Mouse (Mus musculus): Measurements from ENCODE around the gene Golph3l.
A peak's percentile ranks its signal among the peaks of the same experiment; 100 is the strongest.

Gene Golph3l

GRCm38 (mm10) chr3:95655437-95655836 lies 66.7 kb downstream of the Golph3l start:
- DNase-seq (ENCODE audit: low spot score): no peak

DNA sequence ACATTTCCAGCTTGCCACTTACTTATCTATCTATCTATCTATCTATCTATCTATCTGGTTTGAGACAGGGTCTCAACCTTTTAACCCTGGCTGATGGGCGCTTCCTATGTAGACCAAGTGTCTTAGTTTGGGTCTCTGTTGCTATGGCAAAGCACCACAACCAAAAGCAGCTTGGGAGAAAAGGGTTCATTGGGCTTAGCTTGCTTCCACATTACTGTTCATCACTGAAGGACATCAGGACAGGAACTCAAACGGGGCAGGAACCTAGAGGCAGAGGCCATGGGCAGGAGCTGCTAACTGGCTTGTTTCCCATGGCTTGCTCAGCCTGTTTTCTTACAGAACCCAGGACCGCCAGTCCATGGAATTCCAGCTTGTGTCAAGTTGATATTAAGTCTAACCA lies 68.4 kb downstream of the Golph3l start:
- no peak for DNase-seq (ENCODE audit: low spot score)

GRCm38 (mm10) chr3:95657711-95658110 lies 69.0 kb downstream of the Golph3l start:
- DNase-seq (ENCODE audit: low spot score): no peak

GRCm38 (mm10) chr3:95658236-95658867 lies 69.6 kb downstream of the Golph3l start, which contains the start of gene Mcl1:
Gene Mcl1 (plus strand): TSS chr3:95658788.
- DNase-seq (ENCODE audit: low spot score): peak; percentile 94

- DNase-seq (ENCODE audit: low spot score): peak; percentile 83
These were observed 70.4 kb downstream of the Golph3l start for GRCm38 (mm10) chr3:95658868-95659712.

GRCm38 (mm10) chr3:95659948-95660347 lies 71.2 kb downstream of the Golph3l start:
- no peak for DNase-seq (ENCODE audit: low spot score)

- no peak for DNase-seq (ENCODE audit: low spot score)
These were observed 72.2 kb downstream of the Golph3l start for GRCm38 (mm10) chr3:95660788-95661478.

- no peak for DNase-seq (ENCODE audit: low spot score)
These were observed 73.4 kb downstream of the Golph3l start for GRCm38 (mm10) chr3:95661945-95662715.

DNA sequence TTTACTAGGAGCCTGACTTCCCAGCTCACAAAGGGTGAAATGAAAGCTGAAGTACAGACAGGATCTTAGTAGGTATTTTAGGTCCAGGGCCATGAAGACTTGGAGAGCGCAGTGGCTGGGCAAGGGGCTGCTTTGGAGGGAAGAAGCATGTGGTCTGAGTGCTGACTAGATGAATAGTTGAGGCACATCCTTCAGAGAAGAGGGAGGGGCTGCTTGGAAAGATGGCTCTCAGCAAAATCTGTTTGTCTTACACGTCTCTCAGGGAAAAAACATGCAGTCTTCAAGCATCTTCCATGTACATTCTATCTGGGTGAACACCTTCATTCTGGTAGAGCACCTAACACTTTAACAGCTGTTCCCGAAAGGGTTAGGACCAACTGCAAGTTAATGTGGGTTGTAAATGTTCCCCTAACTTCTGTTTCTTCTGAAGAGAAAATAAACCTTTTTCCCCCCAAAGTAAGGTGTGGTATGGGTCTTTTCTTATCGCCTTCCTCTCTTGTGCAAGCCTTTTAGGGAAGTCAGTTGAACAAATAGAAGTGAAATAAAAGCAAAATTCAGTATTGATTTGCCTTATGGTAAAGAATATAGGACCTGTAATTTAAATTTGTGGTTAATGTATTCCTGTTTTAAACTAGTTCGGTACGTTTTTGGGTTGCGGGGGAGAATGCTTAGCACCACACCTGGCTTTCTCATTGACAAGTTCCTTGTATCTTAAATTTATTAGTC lies 74.2 kb downstream of the Golph3l start:
- no peak for DNase-seq (ENCODE audit: low spot score)

DNA sequence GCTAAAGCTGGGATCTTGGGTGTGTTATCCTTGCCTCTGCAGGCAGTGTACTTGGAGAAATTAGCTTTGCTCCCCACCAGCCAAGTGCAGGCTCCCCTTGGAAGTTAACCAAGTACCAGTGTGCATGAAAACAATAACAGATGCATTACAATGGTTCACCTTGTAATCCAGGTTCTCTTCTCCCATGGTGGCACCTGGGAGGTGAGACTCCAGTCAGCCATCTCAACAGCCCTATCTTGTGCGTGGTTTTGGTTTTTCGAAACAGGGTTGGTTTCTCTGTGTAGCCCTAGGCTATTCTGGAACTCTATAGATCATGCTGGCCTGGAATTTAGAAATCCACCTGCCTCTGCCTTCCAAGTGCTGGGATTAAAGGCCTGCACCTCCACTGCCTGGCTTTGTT lies 74.8 kb downstream of the Golph3l start:
- no peak for DNase-seq (ENCODE audit: low spot score)

- no peak for DNase-seq (ENCODE audit: low spot score)
These were observed 75.4 kb downstream of the Golph3l start for GRCm38 (mm10) chr3:95663969-95664608.

GRCm38 (mm10) chr3:95664940-95665352 lies 76.2 kb downstream of the Golph3l start:
- DNase-seq (ENCODE audit: low spot score): no peak

GRCm38 (mm10) chr3:95666124-95666844 lies 77.5 kb downstream of the Golph3l start:
- no peak for DNase-seq (ENCODE audit: low spot score)

DNA sequence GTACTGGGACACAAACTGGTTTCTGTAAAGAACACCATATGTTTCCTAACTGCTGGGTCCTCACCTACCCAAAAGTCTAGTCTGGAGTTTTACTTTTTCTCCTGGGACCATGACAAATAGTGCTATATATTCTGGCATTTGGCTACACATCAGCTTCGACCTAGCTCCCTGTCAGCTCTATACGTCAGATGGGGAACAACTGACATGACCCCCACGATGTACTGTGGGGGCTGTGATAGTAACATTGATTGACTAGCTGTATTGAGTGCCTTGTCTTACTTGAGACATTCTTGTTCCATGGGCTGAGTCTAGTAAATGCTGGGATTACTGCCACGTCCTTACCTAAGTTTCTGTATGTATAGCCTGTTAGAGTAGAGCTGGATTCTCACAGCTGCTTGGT lies 78.8 kb downstream of the Golph3l start:
- DNase-seq (ENCODE audit: low spot score): no peak

- DNase-seq (ENCODE audit: low spot score): peak; percentile 48
These were observed 79.3 kb downstream of the Golph3l start for GRCm38 (mm10) chr3:95668026-95668425.
